Mouse (Mus musculus) liver, embryonic 11.5 days (tissue): ENCODE results near the gene Sytl1. TPM values are rescaled to one million over a fixed set of nuclear protein-coding genes. Genes with fewer than 3 reads are reported as not detected.

Experiments
- ATAC-seq: fragments of 200-750 bp; cut with Nextera tagmentation; replicated peaks from 2 replicates; pipeline ENCODE4 v1.8.0; 2017; ENCODE audit warnings: moderate number of reproducible peaks, mild to moderate bottlenecking, moderate TSS enrichment, moderate library complexity; ENCODE audit not compliant: low FRiP score
- DNase-seq: peaks from one replicate; pipeline ENCODE4 v3.0.0-alpha.2; 2017; ENCODE audit warnings: low spot score
- H3K27ac ChIP-seq: fragments of 300-500 bp; sonication (generic); 2 replicates; pipeline ENCODE4 v1.5.1; 2014; ENCODE audit warnings: mild to moderate bottlenecking, low read depth, low read length, control low read depth
- H3K27me3 ChIP-seq: fragments of 300-500 bp; sonication (generic); replicated peaks from 2 replicates; pipeline ENCODE4 v1.6.1; 2014; ENCODE audit warnings: low read length, mixed read lengths; ENCODE audit not compliant: control insufficient read depth, insufficient read depth
- H3K36me3 ChIP-seq: fragments of 300-500 bp; sonication (generic); 2 replicates; pipeline ENCODE4 v1.6.1; 2014; ENCODE audit warnings: mild to moderate bottlenecking, low read length, moderate library complexity, mixed read lengths; ENCODE audit not compliant: control insufficient read depth, insufficient read depth
- H3K4me1 ChIP-seq: fragments of 300-500 bp; sonication (generic); replicated peaks from 2 replicates; pipeline ENCODE4 v1.6.1; 2014; ENCODE audit warnings: low read length, mixed read lengths; ENCODE audit not compliant: control insufficient read depth, insufficient read depth
- H3K4me2 ChIP-seq: fragments of 300-500 bp; sonication (generic); 2 replicates; pipeline ENCODE4 v1.6.1; 2014; ENCODE audit warnings: mild to moderate bottlenecking, control low read depth, moderate library complexity
- H3K4me3 ChIP-seq: fragments of 300-500 bp; sonication (generic); 2 replicates; pipeline ENCODE4 v1.5.1; 2014; ENCODE audit warnings: low read depth, low read length, control low read depth
- H3K9ac ChIP-seq: fragments of 300-500 bp; sonication (generic); 2 replicates; pipeline ENCODE4 v1.6.1; 2014; ENCODE audit warnings: low read depth, low read length, control low read depth
- H3K9me3 ChIP-seq: fragments of 300-500 bp; sonication (generic); 2 replicates; pipeline ENCODE4 v1.6.1; 2016; ENCODE audit warnings: low read length, inconsistent platforms, mixed read lengths; ENCODE audit not compliant: control insufficient read depth
- WGBS: fragments of 180-500 bp; shearing (Covaris S2); extraction: QIAGEN DNeasy Blood & Tissue Kit; methylation state at CpG from one replicate; pipeline ENCODE4 v1.1.7; 2014; 5-methylcytosine and 5-hydroxymethylcytosine counted together
- polyA plus RNA-seq: library from polyadenylated mRNA; unstranded; fragments of >200 nt; fragmentation: Nextera tagmentation; extraction: Ambion mirVana; gene quantifications from 2 replicates; pipeline ENCODE4 v1.2.1, GENCODE M21; 2014

The Sytl1 gene
- polyA plus RNA-seq, 1 experiment from 2014 or later, result 0.52 TPM

DNA sequence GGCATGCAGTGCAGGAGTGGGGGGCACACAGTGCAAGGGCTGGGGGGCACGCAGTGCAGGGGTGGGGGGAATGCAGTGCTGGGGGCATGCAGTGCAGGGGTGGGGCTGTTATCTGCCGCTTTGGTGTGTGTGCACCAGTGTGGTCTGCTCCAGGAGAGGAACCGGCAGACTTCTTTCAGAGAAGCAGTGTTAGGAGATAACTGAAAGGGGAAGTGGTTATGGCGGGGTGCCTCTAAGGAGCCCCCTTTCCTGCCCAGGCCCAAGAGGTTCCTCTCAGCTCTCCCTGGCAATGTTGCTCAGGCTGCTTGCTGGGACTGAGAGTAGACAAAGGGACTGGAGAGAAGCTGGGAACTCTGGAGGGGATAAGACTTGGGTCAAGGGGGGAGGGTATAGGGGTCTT is 25.0 kb downstream of the Sytl1 start:
- ATAC-seq (0 out of 2 replicates have a peak, but pooled peaks have one; percentile 10), DNase-seq (no peak)
- H3K4me1 ChIP-seq, result peaks cover 23% of the 10 kb centered on the region
- H3K4me2 ChIP-seq, result no peak overlapping the region
- peaks cover 2% of the 10 kb centered on the region; the same call in 1 of the 2 replicates for H3K27me3 ChIP-seq
- no peaks in the 10 kb centered on the region for H3K9me3 ChIP-seq
- no peak overlapping the region for H3K4me3 ChIP-seq
- no peak overlapping the region for H3K9ac ChIP-seq
- no peaks in the 10 kb centered on the region for H3K36me3 ChIP-seq
- H3K27ac ChIP-seq, result peak overlapping the region; percentile 43; the same call in 1 of the 2 replicates
- 31% methylated on average over 4 of the region's 4 CpGs for WGBS

DNA sequence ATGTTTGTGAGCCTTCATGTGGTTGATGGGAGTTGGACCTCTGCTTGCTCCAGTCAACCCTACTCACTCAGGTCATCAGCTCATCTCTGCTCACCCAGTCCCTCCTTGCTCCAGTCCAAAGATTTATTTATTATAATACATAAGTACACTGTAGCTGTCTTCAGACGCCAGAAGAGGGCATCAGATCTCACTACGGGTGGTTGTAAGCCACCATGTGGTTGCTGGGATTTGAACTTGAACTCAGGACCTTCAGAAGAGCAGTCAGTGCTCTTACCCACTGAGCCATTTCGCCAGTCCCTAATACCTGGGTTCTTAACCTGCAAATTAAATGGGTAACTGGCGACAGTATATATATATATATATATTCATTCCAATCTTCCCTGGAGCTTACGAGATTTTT is 27.5 kb downstream of the Sytl1 start:
- H3K9me3 ChIP-seq, result no peaks in the 10 kb centered on the region
- ATAC-seq (no peak), DNase-seq (no peak)
- H3K27me3 ChIP-seq, result 0 out of 2 replicates have a peak, but pooled peaks cover 2% of the 10 kb centered on the region
- H3K4me3 ChIP-seq, result no peak overlapping the region
- no peak overlapping the region for H3K4me2 ChIP-seq
- WGBS, result 85% methylated on average over 5 of the region's 5 CpGs
- no peak overlapping the region for H3K27ac ChIP-seq
- H3K4me1 ChIP-seq, result peaks cover 9% of the 10 kb centered on the region
- H3K36me3 ChIP-seq, result no peaks in the 10 kb centered on the region
- no peak overlapping the region for H3K9ac ChIP-seq

- Histone ChIP-seq H3K9ac (no peak overlapping the region), H3K4me1 (peaks cover 3% of the 10 kb centered on the region), H3K27me3 (0 out of 2 replicates have a peak, but pooled peaks cover 2% of the 10 kb centered on the region), H3K36me3 (no peaks in the 10 kb centered on the region), H3K27ac (no peak overlapping the region), H3K4me3 (no peak overlapping the region), H3K9me3 (no peaks in the 10 kb centered on the region), H3K4me2 (no peak overlapping the region)
- no peak for ATAC-seq
- no peak for DNase-seq
- 52% methylated on average over 5 of the region's 5 CpGs for WGBS
These were observed 28.1 kb downstream of the Sytl1 start for GRCm38 (mm10) chr4:133234771-133235170.

- Histone ChIP-seq H3K4me3 (no peak overlapping the region), H3K27ac (no peak overlapping the region), H3K36me3 (no peaks in the 10 kb centered on the region), H3K9me3 (no peaks in the 10 kb centered on the region), H3K9ac (no peak overlapping the region), H3K4me2 (no peak overlapping the region), H3K27me3 (0 out of 2 replicates have a peak, but pooled peaks cover 2% of the 10 kb centered on the region), H3K4me1 (peaks cover 3% of the 10 kb centered on the region)
- WGBS, result 39% methylated on average over 10 of the region's 10 CpGs
- no peak for ATAC-seq
- no peak for DNase-seq
These were observed 29.5 kb downstream of the Sytl1 start for GRCm38 (mm10) chr4:133233285-133233976.

- DNase-seq (no peak), ATAC-seq (no peak)
- Histone ChIP-seq H3K27ac (no peak overlapping the region), H3K4me3 (no peak overlapping the region), H3K4me1 (no peaks in the 10 kb centered on the region), H3K9me3 (no peaks in the 10 kb centered on the region), H3K9ac (no peak overlapping the region), H3K36me3 (no peaks in the 10 kb centered on the region), H3K27me3 (0 out of 2 replicates have a peak, but pooled peaks cover 2% of the 10 kb centered on the region), H3K4me2 (no peak overlapping the region)
- 79% methylated on average over 8 of the region's 8 CpGs for WGBS
These were observed 33.3 kb downstream of the Sytl1 start for GRCm38 (mm10) chr4:133229582-133229981.

DNA sequence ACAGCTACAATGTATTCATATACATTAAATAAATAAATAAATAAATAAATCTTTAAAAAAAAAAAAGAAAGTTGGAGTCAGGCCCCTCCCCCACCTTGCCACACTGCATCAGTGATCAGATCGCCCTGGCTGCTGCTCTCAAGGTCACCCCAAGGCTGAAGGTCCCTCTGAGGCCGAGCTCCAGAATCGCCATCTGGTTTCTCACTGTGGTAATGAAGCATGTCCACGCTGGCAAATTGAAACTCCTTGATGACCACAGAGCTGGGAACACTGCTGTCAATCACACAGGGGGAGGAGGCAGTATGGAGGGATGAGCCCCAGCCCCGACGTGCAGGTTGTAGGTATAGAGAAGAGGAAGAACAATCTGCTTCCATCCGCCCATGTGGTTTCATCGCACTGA is 35.3 kb downstream of the Sytl1 start:
- Histone ChIP-seq H3K9me3 (no peaks in the 10 kb centered on the region), H3K36me3 (no peaks in the 10 kb centered on the region), H3K4me3 (no peak overlapping the region), H3K27me3 (peaks cover 5% of the 10 kb centered on the region; the same call in 1 of the 2 replicates), H3K9ac (no peak overlapping the region), H3K4me2 (no peak overlapping the region), H3K27ac (no peak overlapping the region), H3K4me1 (no peaks in the 10 kb centered on the region)
- ATAC-seq (no peak), DNase-seq (no peak)
- WGBS, result 60% methylated on average over 8 of the region's 8 CpGs

DNA sequence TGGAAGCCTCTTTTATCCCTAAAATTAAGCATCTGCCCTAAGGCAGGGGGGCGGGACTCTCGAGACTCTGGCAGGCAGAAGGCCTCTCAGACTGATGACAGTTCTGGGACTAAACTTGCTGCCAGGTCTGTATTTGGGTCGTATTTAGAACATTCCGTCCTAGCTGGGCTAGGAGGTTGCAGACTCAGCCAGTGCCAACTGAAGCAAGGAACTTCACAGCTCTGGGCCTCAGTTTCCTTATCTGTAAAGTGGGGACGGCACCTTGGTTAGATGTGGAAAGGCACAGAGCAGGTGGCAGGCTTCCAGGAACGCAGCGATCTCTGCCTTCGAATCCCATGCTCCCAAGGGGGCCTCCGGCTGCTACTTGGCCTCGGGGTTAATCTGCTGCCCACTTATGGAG is 36.8 kb downstream of the Sytl1 start:
- no peak for DNase-seq
- Histone ChIP-seq H3K9ac (no peak overlapping the region), H3K36me3 (no peaks in the 10 kb centered on the region)

DNA sequence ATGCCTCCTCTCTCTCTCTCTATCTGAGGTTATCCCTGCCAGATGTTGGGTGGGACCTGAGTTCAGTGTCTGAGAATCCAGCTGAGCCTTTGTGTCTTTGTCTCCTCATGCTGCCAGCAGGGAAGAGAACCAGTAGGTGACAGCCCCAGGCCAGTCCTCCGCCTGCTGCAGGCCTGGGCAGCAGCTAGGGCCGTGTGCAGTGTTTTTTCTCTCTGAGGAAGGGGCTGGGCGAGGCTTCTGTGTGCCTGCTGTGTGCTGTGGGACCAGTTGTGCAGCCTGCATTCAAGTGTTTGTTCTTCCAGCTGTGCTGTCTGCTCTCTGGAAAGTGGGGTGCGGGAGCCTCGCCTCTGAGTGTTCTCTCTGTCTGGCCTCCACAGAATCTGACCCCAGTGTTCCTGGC is 39.0 kb downstream of the Sytl1 start:
- DNase-seq (no peak), ATAC-seq (no peak)
- H3K9ac ChIP-seq, result no peak overlapping the region
- H3K27me3 ChIP-seq, result peaks cover 35% of the 10 kb centered on the region
- no peak overlapping the region for H3K27ac ChIP-seq
- no peak overlapping the region for H3K4me2 ChIP-seq
- WGBS, result 64% methylated on average over 5 of the region's 5 CpGs
- H3K36me3 ChIP-seq, result no peaks in the 10 kb centered on the region
- H3K9me3 ChIP-seq, result no peaks in the 10 kb centered on the region
- H3K4me1 ChIP-seq, result 0 out of 2 replicates have a peak, but pooled peaks cover 6% of the 10 kb centered on the region
- H3K4me3 ChIP-seq, result no peak overlapping the region

More for the DNA sequence above, 36.8 kb downstream of the Sytl1 start:
- Histone ChIP-seq H3K4me3 (no peak overlapping the region), H3K27ac (no peak overlapping the region), H3K27me3 (peaks cover 17% of the 10 kb centered on the region), H3K4me2 (no peak overlapping the region), H3K9me3 (no peaks in the 10 kb centered on the region), H3K4me1 (0 out of 2 replicates have a peak, but pooled peaks cover under 1% of the 10 kb centered on the region)
- ATAC-seq, result no peak
- WGBS, result 65% methylated on average over 10 of the region's 10 CpGs

DNA sequence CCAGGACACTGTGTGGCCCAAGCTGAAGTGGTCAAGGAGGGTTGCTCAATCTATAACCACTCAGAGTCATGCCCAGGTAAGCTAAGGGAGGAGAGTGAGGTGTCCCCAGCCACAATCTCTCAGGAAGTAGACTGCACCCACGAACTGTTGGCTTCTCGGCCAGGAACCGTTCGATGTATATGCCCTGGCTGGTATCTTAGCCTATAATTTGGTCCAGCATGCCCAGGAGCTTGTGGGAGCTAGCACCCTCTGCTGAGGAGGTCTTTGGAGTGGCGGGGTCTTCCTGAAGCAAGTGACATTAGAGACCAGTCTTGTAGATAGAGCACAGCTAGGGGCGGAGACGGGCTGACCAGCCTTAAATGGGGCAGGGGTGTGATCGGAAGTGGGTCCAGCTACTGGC is 41.2 kb downstream of the Sytl1 start:
- Histone ChIP-seq H3K4me3 (no peak overlapping the region), H3K9me3 (no peaks in the 10 kb centered on the region), H3K9ac (no peak overlapping the region), H3K27ac (no peak overlapping the region), H3K27me3 (peaks cover 35% of the 10 kb centered on the region), H3K4me1 (0 out of 2 replicates have a peak, but pooled peaks cover 6% of the 10 kb centered on the region), H3K36me3 (no peaks in the 10 kb centered on the region), H3K4me2 (no peak overlapping the region)
- DNase-seq (no peak), ATAC-seq (no peak)
- WGBS, result 70% methylated on average over 8 of the region's 8 CpGs
